Mouse (Mus musculus): ENCODE results near the gene Zfand2b. TPM values are rescaled to one million over a fixed set of nuclear protein-coding genes. Genes with fewer than 3 reads are reported as not detected.

Zfand2b gene
- polyA plus RNA-seq, 1 experiment from 2014 or later: 40.6 TPM

DNA sequence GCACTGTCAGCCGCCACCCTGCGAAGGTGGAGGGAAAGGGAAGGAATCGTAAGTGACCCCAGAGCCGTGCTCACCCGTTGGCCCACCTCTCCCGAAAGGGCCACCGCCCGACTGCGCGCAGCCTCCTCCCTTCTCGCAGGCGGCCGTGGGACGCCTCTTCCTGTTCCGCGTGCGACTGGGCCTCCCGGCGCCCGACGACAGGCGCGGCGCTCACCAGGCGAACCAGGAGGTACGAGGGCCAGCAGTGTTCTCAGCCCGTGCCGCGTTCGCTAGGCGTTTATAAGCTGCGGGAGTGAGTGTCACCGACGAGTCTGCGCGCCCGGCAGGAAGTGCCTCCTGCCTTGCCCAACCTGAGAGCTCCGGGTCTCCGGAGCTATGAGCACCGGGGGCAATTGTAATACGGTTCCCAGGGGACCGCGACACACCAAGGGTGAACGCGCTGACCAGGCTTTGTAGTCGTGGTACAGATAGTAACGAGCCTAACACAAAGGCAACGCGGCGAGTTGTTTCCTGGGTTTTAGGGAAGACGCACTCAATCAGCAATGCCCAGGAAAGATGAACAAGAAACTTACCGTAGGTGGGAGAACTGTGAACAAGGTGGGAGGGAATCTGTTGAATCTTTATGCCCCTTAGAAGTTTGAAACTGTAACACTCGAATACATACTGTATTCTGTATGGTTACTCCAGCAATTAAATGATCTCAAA, 26.8 kb upstream of the Zfand2b start:
- Histone ChIP-seq H3K9me3 (no peaks in the 10 kb centered on the region), H3K4me1 (peaks cover 15% of the 10 kb centered on the region), H3K4me2 (replicated peaks) (peak overlapping the region; percentile 92), H3K27ac (peak overlapping the region; percentile 97), H3K9ac (peak overlapping the region; percentile 92), H3K4me3 (peak overlapping the region; percentile 91), H3K36me3 (peaks cover 54% of the 10 kb centered on the region), H3K27me3 (no peaks in the 10 kb centered on the region)
- under 1% methylated on average over 53 of the region's 53 CpGs for WGBS
- no peak; the same call in 1 of the 2 replicates for ATAC-seq (ENCODE audit: insufficient number of reproducible peaks, insufficient read depth, low FRiP score, low TSS enrichment)

- H3K4me2 ChIP-seq (replicated peaks): peak within 1 kb of the TSS; percentile 92
- H3K9ac ChIP-seq: peak within 1 kb of the TSS; percentile 92
- H3K4me3 ChIP-seq: peak within 1 kb of the TSS; percentile 91
- H3K9me3 ChIP-seq: no peaks in the 10 kb centered on the region
- H3K27me3 ChIP-seq: no peaks in the 10 kb centered on the region
- ATAC-seq (ENCODE audit: insufficient number of reproducible peaks, insufficient read depth, low FRiP score, low TSS enrichment): peak; percentile 83
- H3K4me1 ChIP-seq: peaks cover 15% of the 10 kb centered on the region
- peak within 1 kb of the TSS; percentile 97 for H3K27ac ChIP-seq
- peaks cover 54% of the 10 kb centered on the region for H3K36me3 ChIP-seq
- WGBS: under 1% methylated on average over 89 of the region's 91 CpGs
Observed at GRCm38 (mm10) chr1:75142301-75143261, 25.9 kb upstream of the Zfand2b start, which contains the start of the genes Cnppd1 and Retreg2. Cnppd1 (minus strand) TSS chr1:75142711. Retreg2 (plus strand) TSS chr1:75142778.

DNA sequence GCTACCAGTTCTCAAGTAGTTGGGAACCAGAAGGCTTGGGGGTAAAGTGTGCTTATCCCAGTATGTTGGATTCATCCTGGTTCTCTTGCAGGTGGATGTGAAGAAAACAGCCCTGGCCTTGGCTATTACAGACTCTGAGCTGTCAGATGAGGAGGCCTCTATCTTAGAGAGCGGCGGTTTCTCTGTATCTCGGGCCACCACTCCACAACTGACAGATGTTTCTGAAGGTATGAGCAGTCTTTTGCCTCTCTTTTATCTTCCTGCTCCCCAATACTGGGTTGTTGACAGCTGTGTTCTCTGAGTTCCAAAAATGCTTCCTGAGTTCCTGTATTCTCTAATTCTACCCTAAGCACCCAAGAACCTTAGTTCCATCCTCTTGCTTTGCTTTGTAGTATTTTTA, 22.9 kb upstream of the Zfand2b start:
- no peak overlapping the region for H3K4me3 ChIP-seq
- WGBS: 95% methylated on average over 3 of the region's 3 CpGs
- H3K36me3 ChIP-seq: peaks cover 51% of the 10 kb centered on the region
- ATAC-seq (ENCODE audit: insufficient number of reproducible peaks, insufficient read depth, low FRiP score, low TSS enrichment): no peak
- no peak overlapping the region for H3K27ac ChIP-seq
- H3K9me3 ChIP-seq: no peaks in the 10 kb centered on the region
- H3K27me3 ChIP-seq: no peaks in the 10 kb centered on the region
- no peak overlapping the region for H3K9ac ChIP-seq
- peaks cover 11% of the 10 kb centered on the region for H3K4me1 ChIP-seq
- no peak overlapping the region for H3K4me2 ChIP-seq (replicated peaks)

- peaks cover 51% of the 10 kb centered on the region for H3K36me3 ChIP-seq
- no peak overlapping the region for H3K9ac ChIP-seq
- H3K4me3 ChIP-seq: no peak overlapping the region
- peaks cover 4% of the 10 kb centered on the region; the same call in 1 of the 2 replicates for H3K4me1 ChIP-seq
- 76% methylated on average over 7 of the region's 7 CpGs for WGBS
- no peaks in the 10 kb centered on the region for H3K27me3 ChIP-seq
- H3K9me3 ChIP-seq: no peaks in the 10 kb centered on the region
- H3K4me2 ChIP-seq (replicated peaks): no peak overlapping the region
- no peak overlapping the region for H3K27ac ChIP-seq
- no peak for ATAC-seq (ENCODE audit: insufficient number of reproducible peaks, insufficient read depth, low FRiP score, low TSS enrichment)
Observed at GRCm38 (mm10) chr1:75147411-75148135, 20.9 kb upstream of the Zfand2b start.

DNA sequence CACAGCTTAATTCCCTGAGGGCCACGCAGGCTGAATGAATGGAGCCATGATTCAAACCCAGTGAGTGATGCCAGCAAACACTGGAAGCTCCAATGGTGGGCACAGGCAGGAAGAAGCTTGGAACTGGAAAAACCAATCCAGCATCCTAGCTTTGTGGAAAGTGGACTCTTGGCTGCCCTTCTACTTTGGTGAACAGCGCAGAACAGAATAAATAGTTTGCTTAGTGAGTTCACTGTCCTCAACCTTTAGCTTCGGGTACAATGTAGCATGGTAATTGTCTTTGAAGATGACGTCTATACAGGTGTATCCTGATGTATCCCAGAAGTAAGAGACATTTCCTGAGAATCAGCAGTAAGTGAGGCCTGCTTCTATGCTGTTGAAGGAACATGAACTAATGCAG, 19.7 kb upstream of the Zfand2b start:
- Histone ChIP-seq H3K27me3 (no peaks in the 10 kb centered on the region), H3K9me3 (no peaks in the 10 kb centered on the region), H3K4me1 (peaks cover 3% of the 10 kb centered on the region; the same call in 1 of the 2 replicates), H3K4me2 (replicated peaks) (no peak overlapping the region), H3K36me3 (peaks cover 51% of the 10 kb centered on the region), H3K27ac (no peak overlapping the region), H3K9ac (no peak overlapping the region), H3K4me3 (no peak overlapping the region)
- ATAC-seq (ENCODE audit: insufficient number of reproducible peaks, insufficient read depth, low FRiP score, low TSS enrichment): no peak
- WGBS: 90% methylated on average over 4 of the region's 4 CpGs

GRCm38 (mm10) chr1:75155837-75156236, 12.6 kb upstream of the Zfand2b start:
- WGBS: 76% methylated on average over 3 of the region's 3 CpGs
- H3K36me3 ChIP-seq: no peaks in the 10 kb centered on the region
- H3K9me3 ChIP-seq: no peaks in the 10 kb centered on the region
- no peak for ATAC-seq (ENCODE audit: insufficient number of reproducible peaks, insufficient read depth, low FRiP score, low TSS enrichment)
- H3K4me1 ChIP-seq: no peaks in the 10 kb centered on the region
- H3K27ac ChIP-seq: no peak overlapping the region
- H3K4me2 ChIP-seq (replicated peaks): no peak overlapping the region
- H3K4me3 ChIP-seq: no peak overlapping the region
- H3K27me3 ChIP-seq: 0 out of 2 replicates have a peak, but pooled peaks cover 3% of the 10 kb centered on the region
- H3K9ac ChIP-seq: no peak overlapping the region

DNA sequence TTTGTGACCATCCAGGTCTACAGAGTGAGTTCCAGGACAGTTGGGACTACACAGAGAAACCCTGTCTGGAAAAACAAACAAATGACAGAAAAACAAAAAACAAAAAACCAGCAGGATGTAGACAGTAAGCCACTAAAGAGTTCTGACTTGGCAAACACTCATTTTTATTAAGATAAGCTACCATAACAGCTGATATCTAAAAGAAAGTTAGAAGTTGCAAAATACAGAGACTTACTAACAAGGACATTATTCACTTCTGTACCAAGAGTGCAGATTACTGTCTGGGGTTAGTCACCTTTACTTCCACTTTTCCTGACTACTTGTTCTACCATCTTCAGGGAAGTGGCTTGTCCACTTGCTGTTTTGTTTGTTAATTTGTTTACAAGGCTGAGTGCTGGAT, 9.5 kb upstream of the Zfand2b start:
- Histone ChIP-seq H3K36me3 (no peaks in the 10 kb centered on the region), H3K4me2 (replicated peaks) (no peak overlapping the region), H3K27me3 (0 out of 2 replicates have a peak, but pooled peaks cover 3% of the 10 kb centered on the region), H3K4me3 (no peak overlapping the region), H3K9me3 (no peaks in the 10 kb centered on the region), H3K9ac (no peak overlapping the region), H3K27ac (no peak overlapping the region), H3K4me1 (no peaks in the 10 kb centered on the region)
- no peak for ATAC-seq (ENCODE audit: insufficient number of reproducible peaks, insufficient read depth, low FRiP score, low TSS enrichment)

GRCm38 (mm10) chr1:75159540-75160255, 8.7 kb upstream of the Zfand2b start:
- Histone ChIP-seq H3K4me2 (replicated peaks) (no peak overlapping the region), H3K4me3 (no peak overlapping the region), H3K4me1 (no peaks in the 10 kb centered on the region), H3K9me3 (no peaks in the 10 kb centered on the region), H3K9ac (no peak overlapping the region), H3K36me3 (no peaks in the 10 kb centered on the region), H3K27ac (no peak overlapping the region), H3K27me3 (0 out of 2 replicates have a peak, but pooled peaks cover 3% of the 10 kb centered on the region)
- WGBS: 68% methylated on average over 5 of the region's 5 CpGs
- no peak for ATAC-seq (ENCODE audit: insufficient number of reproducible peaks, insufficient read depth, low FRiP score, low TSS enrichment)

- H3K9ac ChIP-seq: no peak overlapping the region
- 88% methylated on average over 4 of the region's 4 CpGs for WGBS
- H3K36me3 ChIP-seq: no peaks in the 10 kb centered on the region
- H3K27me3 ChIP-seq: 0 out of 2 replicates have a peak, but pooled peaks cover 3% of the 10 kb centered on the region
- no peak for ATAC-seq (ENCODE audit: insufficient number of reproducible peaks, insufficient read depth, low FRiP score, low TSS enrichment)
- H3K4me3 ChIP-seq: no peak overlapping the region
- H3K27ac ChIP-seq: no peak overlapping the region
- H3K4me2 ChIP-seq (replicated peaks): no peak overlapping the region
- no peaks in the 10 kb centered on the region for H3K9me3 ChIP-seq
- no peaks in the 10 kb centered on the region for H3K4me1 ChIP-seq
Observed at GRCm38 (mm10) chr1:75160256-75160617, 8.2 kb upstream of the Zfand2b start.

DNA sequence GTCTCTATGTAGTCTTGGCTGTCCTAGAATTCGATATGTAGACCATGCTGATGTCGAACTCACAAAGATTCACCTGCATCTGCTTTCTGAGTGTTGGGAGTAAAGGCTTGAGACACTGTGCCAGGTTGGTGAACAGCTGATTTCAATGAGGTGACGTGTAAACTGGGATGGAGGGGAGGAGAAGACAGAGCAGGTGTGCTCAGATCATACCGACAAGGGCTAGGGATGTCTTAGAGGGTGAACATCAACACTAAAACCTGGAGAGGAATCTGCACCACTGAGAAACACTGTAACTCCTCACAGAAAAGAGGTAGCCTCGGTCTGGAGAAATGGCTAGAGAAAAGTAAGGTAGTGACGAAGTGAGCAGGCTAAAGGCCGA, 364 bp upstream of the Zfand2b start:
- 8% methylated on average over 7 of the region's 7 CpGs for WGBS
- ATAC-seq (ENCODE audit: insufficient number of reproducible peaks, insufficient read depth, low FRiP score, low TSS enrichment): no peak

More for the DNA sequence above, 364 bp upstream of the Zfand2b start:
- H3K9me3 ChIP-seq: no peaks in the 10 kb centered on the region
- peak overlapping the region; percentile 58 for H3K9ac ChIP-seq
- peak overlapping the region; percentile 65 for H3K4me2 ChIP-seq (replicated peaks)
- no peaks in the 10 kb centered on the region for H3K27me3 ChIP-seq
- H3K4me1 ChIP-seq: peaks cover 13% of the 10 kb centered on the region
- peaks cover 30% of the 10 kb centered on the region for H3K36me3 ChIP-seq
- H3K27ac ChIP-seq: peak overlapping the region; percentile 93
- peak overlapping the region; percentile 75 for H3K4me3 ChIP-seq

All from embryonic facial prominence, embryonic 12.5 days (tissue).